Mouse (Mus musculus): ENCODE measurements around the gene Defa31. TPM values are rescaled to one million over a fixed set of nuclear protein-coding genes. Genes with fewer than 3 reads are reported as not detected.
"Not testable (repeated sequence)": the region's sequence is repeated elsewhere in the genome, so short reads cannot be mapped to it uniquely, and the experiment has no call there.

Defa31 gene
- not detected for polyA plus RNA-seq (2017; shearing (Covaris generic))

DNA sequence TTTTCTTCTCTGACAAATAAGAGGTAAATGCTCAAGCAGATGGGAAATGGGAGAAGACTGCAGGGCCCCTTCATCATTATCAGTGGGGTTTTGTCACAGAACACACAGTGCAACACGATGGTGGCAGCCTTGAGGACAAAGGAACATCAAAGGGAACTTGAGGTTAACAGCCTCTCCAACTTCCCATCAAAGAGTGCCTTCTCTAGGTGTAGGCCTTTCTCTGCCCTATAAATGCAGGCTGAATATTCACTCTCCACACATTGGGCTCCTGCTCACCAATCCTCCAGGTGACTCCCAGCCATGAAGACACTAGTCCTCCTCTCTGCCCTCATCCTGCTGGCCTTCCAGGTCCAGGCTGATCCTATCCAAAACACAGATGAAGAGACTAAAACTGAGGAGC is at the start of gene Defa31:
Defa31 (plus strand) TSS at position 301 of the 400 bp plus-strand sequence.
- not testable (repeated sequence) for ATAC-seq

DNA sequence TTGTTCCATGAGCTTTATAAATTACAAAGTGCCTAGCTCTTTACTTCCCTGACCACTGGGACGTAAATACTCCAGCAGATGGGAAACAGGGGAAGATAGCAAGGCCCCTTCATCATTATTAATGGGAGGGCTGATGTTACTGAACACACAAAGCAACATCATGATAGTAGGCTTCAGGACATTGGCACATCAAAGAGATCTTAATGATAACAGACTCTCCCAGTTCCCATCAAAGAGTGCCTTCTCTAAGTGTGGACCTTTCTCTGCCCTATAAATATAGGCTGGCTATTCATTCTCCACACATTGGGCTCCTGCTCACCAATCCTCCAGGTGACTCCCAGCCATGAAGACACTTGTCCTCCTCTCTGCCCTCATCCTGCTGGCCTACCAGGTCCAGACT is 29.4 kb upstream of the Defa31 start, which contains the start of gene Defa22:
Defa22 (plus strand) TSS at position 301 of the 400 bp plus-strand sequence.
- not testable (repeated sequence) for ATAC-seq

DNA sequence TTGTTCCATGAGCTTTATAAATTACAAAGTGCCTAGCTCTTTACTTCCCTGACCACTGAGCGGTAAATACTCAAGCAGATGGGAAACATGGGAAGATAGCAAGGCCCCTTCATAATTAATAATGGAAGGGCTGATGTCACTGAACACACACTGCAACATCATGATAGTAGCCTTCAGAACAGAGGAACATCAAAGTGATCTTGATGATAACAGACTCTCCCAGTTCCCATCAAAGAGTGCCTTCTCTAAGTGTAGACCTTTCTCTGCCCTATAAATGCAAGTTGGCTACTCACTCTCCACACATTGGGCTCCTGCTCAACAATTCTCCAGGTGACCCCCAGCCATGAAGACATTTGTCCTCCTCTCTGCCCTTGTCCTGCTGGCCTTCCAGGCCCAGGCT is 9.8 kb downstream of the Defa31 start, which contains the start of gene Gm15293:
Gm15293 (plus strand) TSS at position 301 of the 400 bp plus-strand sequence.
- not testable (repeated sequence) for ATAC-seq

Other genes with a start within 250 kb of the Defa31 start
- not detected for gene AY761185, start 246.9 kb upstream of the Defa31 start, polyA plus RNA-seq (2017; shearing (Covaris generic))
- not detected for gene Defa21, start 166.1 kb upstream of the Defa31 start, polyA plus RNA-seq (2017; shearing (Covaris generic))
- not detected for gene Defa23, start 136.6 kb upstream of the Defa31 start, polyA plus RNA-seq (2017; shearing (Covaris generic))
- not detected for gene Defa35, start 126.6 kb upstream of the Defa31 start, polyA plus RNA-seq (2017; shearing (Covaris generic))
- not detected for gene Defa25, start 107.2 kb upstream of the Defa31 start, polyA plus RNA-seq (2017; shearing (Covaris generic))
- gene Gm14851, start 95.6 kb upstream of the Defa31 start, polyA plus RNA-seq (2017; shearing (Covaris generic)), result not detected
- gene Defa30, start 57.0 kb upstream of the Defa31 start, polyA plus RNA-seq (2017; shearing (Covaris generic)), result not detected
- gene Defa22, start 29.3 kb upstream of the Defa31 start, polyA plus RNA-seq (2017; shearing (Covaris generic)), result not detected
- gene Gm15293, start 9.9 kb downstream of the Defa31 start, polyA plus RNA-seq (2017; shearing (Covaris generic)), result not detected
- gene Gm15292, start 58.1 kb downstream of the Defa31 start, polyA plus RNA-seq (2017; shearing (Covaris generic)), result not detected
- not detected for gene Defa27, start 123.9 kb downstream of the Defa31 start, polyA plus RNA-seq (2017; shearing (Covaris generic))
- not detected for gene Defa29, start 135.4 kb downstream of the Defa31 start, polyA plus RNA-seq (2017; shearing (Covaris generic))
- not detected for gene Defa2, start 186.9 kb downstream of the Defa31 start, polyA plus RNA-seq (2017; shearing (Covaris generic))
- gene Defa33, start 200.2 kb downstream of the Defa31 start, polyA plus RNA-seq (2017; shearing (Covaris generic)), result not detected
- gene Defa36, start 235.8 kb downstream of the Defa31 start, polyA plus RNA-seq (2017; shearing (Covaris generic)), result not detected